Mouse (Mus musculus): ENCODE results near the gene Tmem186.

The Tmem186 gene

GRCm38 (mm10) chr16:8613039-8613438, 24.5 kb downstream of the Tmem186 start:
- DNase-seq (ENCODE audit: low read depth, low spot score), result no peak

- DNase-seq (ENCODE audit: low read depth, low spot score), result no peak
These were observed 25.1 kb downstream of the Tmem186 start for GRCm38 (mm10) chr16:8612214-8613005.

GRCm38 (mm10) chr16:8610397-8610796, 27.1 kb downstream of the Tmem186 start:
- no peak for DNase-seq (ENCODE audit: low read depth, low spot score)

- no peak for DNase-seq (ENCODE audit: low read depth, low spot score)
These were observed 33.7 kb downstream of the Tmem186 start for GRCm38 (mm10) chr16:8603789-8604188.

GRCm38 (mm10) chr16:8597516-8597915, 40.0 kb downstream of the Tmem186 start:
- no peak for DNase-seq (ENCODE audit: low read depth, low spot score)

GRCm38 (mm10) chr16:8596336-8596735, 41.2 kb downstream of the Tmem186 start:
- DNase-seq (ENCODE audit: low read depth, low spot score), result no peak

GRCm38 (mm10) chr16:8595411-8595810, 42.1 kb downstream of the Tmem186 start:
- no peak for DNase-seq (ENCODE audit: low read depth, low spot score)

- DNase-seq (ENCODE audit: low read depth, low spot score), result no peak
These were observed 52.5 kb downstream of the Tmem186 start for GRCm38 (mm10) chr16:8585056-8585455.

GRCm38 (mm10) chr16:8584248-8584647, 53.3 kb downstream of the Tmem186 start:
- DNase-seq (ENCODE audit: low read depth, low spot score), result no peak

Data from retina, adult 2 months (tissue).